Mouse (Mus musculus): ENCODE data around the gene Vsx1. TPM values are rescaled to one million over a fixed set of nuclear protein-coding genes. Genes with fewer than 3 reads are reported as not detected.

Gene Vsx1
- not detected for total RNA-seq (2022)

DNA sequence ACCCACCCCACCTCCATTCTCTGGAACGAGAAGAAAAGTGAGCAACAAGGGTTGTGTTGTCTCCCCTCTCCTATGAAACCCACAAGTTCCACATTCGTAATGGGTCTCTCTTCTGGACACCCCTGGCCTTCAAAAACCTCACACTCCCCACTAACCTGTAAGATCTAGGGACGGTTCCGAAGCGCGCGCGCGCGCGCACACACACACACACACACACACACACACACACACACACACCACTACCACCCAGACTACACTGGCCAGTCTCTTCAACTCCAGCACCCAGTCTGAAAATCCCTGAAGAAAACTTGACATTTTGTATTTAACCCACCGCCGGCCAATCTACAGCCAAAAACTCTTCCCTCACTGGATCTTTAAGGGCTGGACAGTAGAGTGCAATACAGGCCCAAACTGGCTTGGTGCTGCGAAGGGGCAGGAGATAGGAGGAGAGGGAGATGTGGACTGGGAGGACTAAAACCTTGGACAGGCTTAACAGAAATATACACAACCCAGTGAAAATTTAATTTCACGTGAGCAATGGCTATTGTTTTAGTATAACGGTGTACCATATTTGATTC, at the start of gene Vsx1:
Gene Vsx1 (minus strand): TSS at position 138 of the 578 bp plus-strand sequence.
- DNase-seq (ENCODE audit: low spot score in 2 of 2), result no peak

DNA sequence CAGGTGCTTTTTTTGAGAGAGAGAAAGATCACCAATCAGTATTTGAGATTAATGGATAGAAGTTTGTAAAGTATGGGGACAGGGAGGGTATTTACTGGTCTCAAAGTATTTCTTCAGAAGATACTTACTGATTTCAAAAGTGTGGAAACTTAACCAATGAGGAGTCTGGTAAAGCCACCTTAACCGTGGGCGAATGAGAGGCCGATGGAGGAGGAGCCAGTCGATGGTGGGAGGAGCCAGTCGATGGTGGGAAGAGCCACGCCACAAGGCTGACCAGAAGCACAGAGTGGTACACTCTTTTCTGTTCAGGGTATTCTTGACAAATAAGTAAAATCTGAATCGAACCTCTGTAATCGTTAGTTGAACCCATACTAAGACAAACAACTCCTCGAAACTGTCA, 48.7 kb upstream of the Vsx1 start:
- no peak for DNase-seq (ENCODE audit: low spot score in 2 of 2)

DNA sequence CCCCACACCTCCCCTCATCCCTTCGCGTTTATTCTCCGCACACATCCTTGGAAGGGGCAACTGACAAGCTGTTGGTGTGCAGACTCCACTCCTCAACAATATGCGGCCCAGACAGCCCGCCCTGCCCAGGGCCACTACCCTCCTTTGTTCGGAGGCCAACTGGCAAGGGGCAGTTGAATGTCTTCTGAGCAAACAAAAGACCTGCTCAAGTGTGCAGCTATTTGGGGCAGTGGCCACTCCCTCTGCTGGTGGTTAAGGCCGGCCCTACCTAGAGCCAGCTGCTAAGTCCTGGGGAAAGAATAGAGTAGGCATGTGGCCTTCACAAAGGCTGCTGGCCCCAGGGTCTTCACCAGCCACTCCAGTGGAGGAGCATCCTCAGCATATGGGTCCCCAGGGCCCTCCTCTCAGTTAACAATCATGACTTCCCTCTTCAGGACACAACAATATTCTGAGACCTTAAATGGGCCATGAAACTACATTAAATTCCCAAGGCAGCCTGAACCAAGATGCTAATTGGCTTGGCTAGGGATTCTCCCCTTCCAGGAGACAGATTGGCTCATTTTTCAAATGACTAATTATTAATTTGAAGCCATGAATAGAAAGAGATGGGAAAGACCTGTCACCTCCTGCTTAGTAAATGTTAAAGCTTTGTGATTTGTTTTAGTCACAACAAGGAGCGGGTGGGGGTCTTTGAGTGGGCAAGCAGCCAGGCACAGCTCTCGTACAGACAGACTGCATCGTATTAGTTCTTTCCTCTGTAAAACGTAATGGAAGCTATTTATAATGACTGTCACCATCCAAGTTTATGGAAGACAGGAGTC, 46.8 kb upstream of the Vsx1 start:
- no peak for DNase-seq (ENCODE audit: low spot score in 2 of 2)

DNA sequence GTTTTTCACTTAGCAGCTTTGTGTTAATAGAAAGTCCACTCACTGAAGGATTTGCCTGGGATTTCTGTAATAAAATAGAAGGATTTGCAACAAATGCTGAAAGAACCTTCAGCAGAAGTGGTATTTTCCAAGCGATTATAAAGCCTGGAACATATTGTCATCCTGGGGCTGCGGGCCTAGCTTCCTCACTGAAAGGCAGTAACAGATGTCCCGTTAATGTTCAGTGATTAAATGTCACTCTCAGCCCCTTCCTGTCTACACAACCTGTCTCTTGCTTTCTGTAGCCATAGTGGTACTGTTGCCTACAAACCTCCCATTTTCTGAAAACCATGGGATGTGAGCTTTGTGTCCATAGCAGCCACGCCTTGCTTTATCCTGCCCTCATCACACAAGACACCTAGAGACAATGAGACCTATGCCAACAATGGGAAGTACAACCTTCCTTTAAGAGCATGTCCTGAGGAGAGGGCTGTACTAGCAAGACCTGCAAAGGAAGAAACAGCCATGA, 23.1 kb upstream of the Vsx1 start:
- DNase-seq (ENCODE audit: low spot score in 2 of 2), result no peak

GRCm38 (mm10) chr2:150691481-150692170, 2.5 kb upstream of the Vsx1 start:
- no peak for DNase-seq (ENCODE audit: low spot score in 2 of 2)

- DNase-seq (ENCODE audit: low spot score in 2 of 2), result no peak
Measured at GRCm38 (mm10) chr2:150690216-150690615, 1.1 kb upstream of the Vsx1 start.

DNA sequence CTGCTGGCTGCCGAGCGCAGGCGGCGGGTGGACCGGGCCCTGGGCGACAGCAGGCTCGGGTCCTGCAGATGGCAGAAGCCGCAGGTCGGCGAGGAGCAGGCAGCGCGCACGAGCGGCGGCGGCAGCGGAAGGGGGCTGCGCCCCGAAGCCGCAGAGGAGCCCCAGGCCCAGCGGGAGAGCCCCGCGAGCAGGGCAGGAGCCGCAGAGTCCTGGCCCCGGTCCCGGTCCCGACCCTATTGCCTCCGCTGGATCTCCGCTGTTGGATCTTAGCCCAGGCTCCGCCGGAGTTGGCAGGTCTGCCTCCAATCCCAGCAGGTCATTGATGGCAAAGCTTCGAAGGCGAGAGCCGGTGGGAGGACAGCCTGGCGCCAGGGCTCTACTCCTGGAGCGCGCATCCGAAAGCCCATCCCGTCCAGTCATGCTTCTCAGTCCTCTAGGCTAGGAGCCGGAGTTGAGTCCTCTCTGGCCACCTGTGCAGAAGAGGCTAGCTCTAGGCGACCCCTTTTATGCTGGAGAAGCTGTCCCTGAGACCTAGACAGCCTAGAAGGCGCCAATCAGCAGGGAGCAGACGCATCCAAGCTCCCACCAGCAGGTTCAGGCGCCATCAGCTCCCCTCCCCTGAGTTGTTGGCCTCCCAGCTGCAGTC, 496 bp downstream of the Vsx1 start:
- DNase-seq (ENCODE audit: low spot score in 2 of 2), result peak in 1 of 2 experiments; percentile 33

- no peak for DNase-seq (ENCODE audit: low spot score in 2 of 2)
Measured at GRCm38 (mm10) chr2:150687871-150688540, 1.2 kb downstream of the Vsx1 start.

GRCm38 (mm10) chr2:150685389-150685788, 3.8 kb downstream of the Vsx1 start:
- no peak for DNase-seq (ENCODE audit: low spot score in 2 of 2)

DNA sequence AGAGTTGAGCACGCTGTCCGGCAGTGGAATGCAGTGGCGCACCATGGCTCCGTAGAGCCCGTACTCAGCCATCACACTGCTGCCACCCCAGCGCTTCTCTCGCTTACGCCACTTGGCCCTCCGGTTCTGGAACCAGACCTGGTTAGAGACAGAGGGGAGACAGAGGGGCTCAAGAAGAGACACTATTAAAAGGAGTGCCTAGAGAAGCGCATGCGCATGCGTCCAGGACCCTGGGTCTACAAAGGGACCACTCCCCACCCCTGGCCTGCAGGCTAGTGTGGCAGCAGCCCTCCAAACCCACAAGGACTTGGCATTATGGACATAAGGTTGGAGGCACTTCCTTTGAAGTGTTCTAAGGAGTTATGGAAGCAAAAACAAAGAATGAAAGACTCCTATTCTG, 4.7 kb downstream of the Vsx1 start:
- DNase-seq (ENCODE audit: low spot score in 2 of 2), result no peak

GRCm38 (mm10) chr2:150681581-150681980, 7.6 kb downstream of the Vsx1 start:
- no peak for DNase-seq (ENCODE audit: low spot score in 2 of 2)

DNA sequence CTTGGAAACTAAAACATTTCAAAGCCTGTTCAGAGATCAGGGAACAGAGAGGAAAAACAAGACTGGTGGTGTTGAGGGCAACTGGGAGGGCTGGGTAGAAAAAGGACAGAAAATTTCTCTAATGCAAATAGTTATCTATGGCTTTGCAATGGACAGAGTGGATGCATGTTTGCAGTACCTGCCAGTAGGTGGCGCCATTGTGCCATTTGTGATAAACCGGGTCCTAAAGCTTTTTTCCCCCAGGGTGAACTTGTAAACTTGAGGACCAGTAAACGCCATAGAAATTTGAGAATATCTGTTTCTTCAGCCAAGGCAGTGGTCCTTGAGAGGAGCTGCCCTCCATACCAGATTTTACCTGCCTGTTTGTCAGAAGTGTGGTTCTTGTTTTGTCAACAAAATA, 10.8 kb downstream of the Vsx1 start:
- peak in 1 of 2 experiments; percentile 58 for DNase-seq (ENCODE audit: low spot score in 2 of 2)

- DNase-seq (ENCODE audit: low spot score in 2 of 2), result no peak
Measured at GRCm38 (mm10) chr2:150675525-150675924, 13.6 kb downstream of the Vsx1 start.

GRCm38 (mm10) chr2:150674900-150675299, 14.3 kb downstream of the Vsx1 start:
- DNase-seq (ENCODE audit: low spot score in 2 of 2), result no peak

DNA sequence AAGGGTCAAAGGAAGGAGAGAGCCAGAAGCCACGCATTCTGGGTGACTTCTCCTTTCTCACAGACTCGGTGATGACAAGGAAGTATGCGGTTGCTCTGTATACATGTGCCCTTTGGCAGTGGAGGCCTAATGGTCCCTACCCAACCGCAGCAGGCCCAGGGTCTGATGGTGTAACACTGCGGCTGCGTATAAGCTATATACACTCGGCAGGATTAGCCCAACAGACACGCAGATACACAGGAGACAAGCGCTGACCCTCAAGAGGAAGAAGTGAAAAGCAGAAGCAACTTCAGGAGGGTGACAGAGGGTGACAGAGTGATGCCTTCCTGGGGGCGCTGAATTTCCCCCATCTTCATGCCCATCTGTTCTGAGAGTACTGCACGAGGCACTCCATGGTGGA, 15.2 kb downstream of the Vsx1 start:
- DNase-seq (ENCODE audit: low spot score in 2 of 2), result no peak

GRCm38 (mm10) chr2:150671609-150672290, 17.4 kb downstream of the Vsx1 start:
- DNase-seq (ENCODE audit: low spot score in 2 of 2), result no peak

GRCm38 (mm10) chr2:150670926-150671325, 18.2 kb downstream of the Vsx1 start:
- no peak for DNase-seq (ENCODE audit: low spot score in 2 of 2)

- no peak for DNase-seq (ENCODE audit: low spot score in 2 of 2)
Measured at GRCm38 (mm10) chr2:150669454-150670045, 19.6 kb downstream of the Vsx1 start.

GRCm38 (mm10) chr2:150668956-150669355, 20.2 kb downstream of the Vsx1 start:
- no peak for DNase-seq (ENCODE audit: low spot score in 2 of 2)
